Mouse (Mus musculus) kidney, embryonic 14.5 days (tissue): ENCODE measurements around the gene Fstl4. TPM values are rescaled to one million over a fixed set of nuclear protein-coding genes. Genes with fewer than 3 reads are reported as not detected.
A peak's percentile ranks its signal among the peaks of the same experiment; 100 is the strongest.

Experiments
- ATAC-seq: fragments of 200-750 bp; cut with Nextera tagmentation; 2 replicates; pipeline ENCODE4 v1.8.0; 2017; ENCODE audit warnings: moderate number of reproducible peaks, mild to moderate bottlenecking, moderate TSS enrichment, moderate library complexity; ENCODE audit not compliant: low FRiP score, low TSS enrichment
- H3K27ac ChIP-seq: fragments of 300-500 bp; sonication (generic); 2 replicates; pipeline ENCODE4 v1.5.1; 2014; ENCODE audit warnings: low read depth, mild to moderate bottlenecking, low read length, moderate library complexity, mixed read lengths
- H3K27me3 ChIP-seq: fragments of 300-500 bp; sonication (generic); 2 replicates; pipeline ENCODE4 v1.6.1; 2014; ENCODE audit warnings: mild to moderate bottlenecking, low read length; ENCODE audit not compliant: control insufficient read depth, insufficient read depth
- H3K36me3 ChIP-seq: fragments of 300-500 bp; sonication (generic); 2 replicates; pipeline ENCODE4 v1.6.1; 2014; ENCODE audit warnings: low read length, mixed read lengths; ENCODE audit not compliant: control insufficient read depth, insufficient read depth
- H3K4me1 ChIP-seq: fragments of 300-500 bp; sonication (generic); 2 replicates; pipeline ENCODE4 v1.6.1; 2014; ENCODE audit warnings: low read length, mixed read lengths; ENCODE audit not compliant: control insufficient read depth, insufficient read depth
- H3K4me2 ChIP-seq: fragments of 300-500 bp; sonication (generic); replicated peaks from 2 replicates; pipeline ENCODE4 v1.6.1; 2014; ENCODE audit warnings: low read depth, mild to moderate bottlenecking, low read length
- H3K4me3 ChIP-seq: fragments of 300-500 bp; sonication (generic); 2 replicates; pipeline ENCODE4 v1.5.1; 2014; ENCODE audit warnings: mild to moderate bottlenecking, low read length
- H3K9ac ChIP-seq: fragments of 300-500 bp; sonication (generic); 2 replicates; pipeline ENCODE4 v1.6.1; 2014; ENCODE audit warnings: low read depth, mild to moderate bottlenecking, low read length, moderate library complexity
- H3K9me3 ChIP-seq: fragments of 300-500 bp; sonication (generic); 2 replicates; pipeline ENCODE4 v1.6.1; 2016; ENCODE audit warnings: low read length; ENCODE audit not compliant: control insufficient read depth
- WGBS: fragments of 180-500 bp; shearing (Covaris S2); extraction: QIAGEN DNeasy Blood & Tissue Kit; methylation state at CpG from one replicate; pipeline ENCODE4 v1.1.7; 2014; 5-methylcytosine and 5-hydroxymethylcytosine counted together
- polyA plus RNA-seq: library from polyadenylated mRNA; unstranded; fragments of >200 nt; fragmentation: Nextera tagmentation; extraction: Ambion mirVana; gene quantifications from 2 replicates; pipeline ENCODE4 v1.2.1, GENCODE M21; 2014

Gene Fstl4
- polyA plus RNA-seq, 1 experiment from 2014 or later: 1.6 TPM

- Histone ChIP-seq H3K4me3 (no peak overlapping the region), H3K36me3 (no peaks in the 10 kb centered on the region), H3K4me2 (no peak overlapping the region), H3K27me3 (peaks cover 32% of the 10 kb centered on the region), H3K9ac (no peak overlapping the region), H3K9me3 (no peaks in the 10 kb centered on the region), H3K27ac (no peak overlapping the region), H3K4me1 (no peaks in the 10 kb centered on the region)
- no peak for ATAC-seq
- WGBS: 86% methylated on average over 1 of the region's 1 CpGs
Measured at GRCm38 (mm10) chr11:52761800-52762199, 2.6 kb upstream of the Fstl4 start.

GRCm38 (mm10) chr11:52764894-52765677 is 652 bp downstream of the Fstl4 start:
- Histone ChIP-seq H3K27ac (no peak overlapping the region), H3K4me1 (no peaks in the 10 kb centered on the region), H3K9me3 (no peaks in the 10 kb centered on the region), H3K4me3 (peak overlapping the region; percentile 59), H3K27me3 (peaks cover 39% of the 10 kb centered on the region), H3K36me3 (no peaks in the 10 kb centered on the region), H3K4me2 (peak overlapping the region; percentile 99), H3K9ac (peak overlapping the region; percentile 55)
- ATAC-seq: peak; percentile 53; the same call in 1 of the 2 replicates
- WGBS: 1% methylated on average over 53 of the region's 53 CpGs

DNA sequence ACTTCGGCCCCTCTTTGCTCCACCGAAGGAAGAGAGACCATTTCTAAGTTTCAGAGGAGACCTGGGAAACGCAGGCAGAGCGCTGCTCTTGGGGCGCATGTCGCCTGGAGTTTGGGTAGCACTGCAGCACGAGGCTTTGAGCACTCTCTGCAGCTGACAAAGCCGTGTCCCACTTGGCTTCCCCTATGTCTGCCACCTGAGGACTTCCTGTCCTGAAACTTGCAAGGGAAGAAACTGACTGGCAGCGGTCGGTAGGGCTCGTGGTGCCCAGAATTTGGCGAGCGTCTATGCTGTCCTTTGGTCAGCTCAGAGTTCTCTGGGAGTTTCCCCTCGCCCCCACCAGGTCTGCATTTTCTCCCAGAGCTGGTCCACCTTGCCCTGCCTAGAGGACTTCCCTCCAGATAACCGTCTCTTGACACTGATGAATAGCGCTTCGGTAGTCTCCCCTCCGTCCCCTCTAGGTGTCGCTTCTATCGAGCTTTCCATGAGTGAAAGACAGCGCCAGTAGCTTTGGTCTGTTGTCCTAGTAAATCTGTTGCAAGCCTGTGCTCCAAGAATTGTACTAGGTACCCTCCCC is 1.3 kb downstream of the Fstl4 start:
- Histone ChIP-seq H3K36me3 (no peaks in the 10 kb centered on the region), H3K4me1 (no peaks in the 10 kb centered on the region), H3K4me2 (peak overlapping the region; percentile 99), H3K9ac (no peak overlapping the region), H3K4me3 (peak overlapping the region; percentile 59), H3K9me3 (no peaks in the 10 kb centered on the region), H3K27me3 (peaks cover 39% of the 10 kb centered on the region), H3K27ac (no peak overlapping the region)
- WGBS: 2% methylated on average over 21 of the region's 21 CpGs
- no peak; the same call in 1 of the 2 replicates for ATAC-seq

- H3K9ac ChIP-seq: no peak overlapping the region
- H3K27ac ChIP-seq: no peak overlapping the region
- H3K9me3 ChIP-seq: no peaks in the 10 kb centered on the region
- no peak for ATAC-seq
- H3K27me3 ChIP-seq: peaks cover 34% of the 10 kb centered on the region
- H3K4me2 ChIP-seq: no peak overlapping the region
- no peak overlapping the region for H3K4me3 ChIP-seq
- no peaks in the 10 kb centered on the region for H3K36me3 ChIP-seq
- 83% methylated on average over 3 of the region's 3 CpGs for WGBS
- no peaks in the 10 kb centered on the region for H3K4me1 ChIP-seq
Measured at GRCm38 (mm10) chr11:52767921-52768320, 3.5 kb downstream of the Fstl4 start.

GRCm38 (mm10) chr11:52773073-52773472 is 8.6 kb downstream of the Fstl4 start:
- H3K27ac ChIP-seq: no peak overlapping the region
- no peaks in the 10 kb centered on the region for H3K27me3 ChIP-seq
- H3K4me3 ChIP-seq: no peak overlapping the region
- H3K4me1 ChIP-seq: 0 out of 2 replicates have a peak, but pooled peaks cover 4% of the 10 kb centered on the region
- H3K4me2 ChIP-seq: no peak overlapping the region
- H3K36me3 ChIP-seq: no peaks in the 10 kb centered on the region
- H3K9me3 ChIP-seq: no peaks in the 10 kb centered on the region
- H3K9ac ChIP-seq: no peak overlapping the region
- WGBS: 90% methylated on average over 3 of the region's 3 CpGs
- no peak for ATAC-seq

- H3K4me3 ChIP-seq: no peak overlapping the region
- H3K4me1 ChIP-seq: 0 out of 2 replicates have a peak, but pooled peaks cover 4% of the 10 kb centered on the region
- no peak overlapping the region for H3K27ac ChIP-seq
- H3K9ac ChIP-seq: no peak overlapping the region
- H3K4me2 ChIP-seq: no peak overlapping the region
- no peaks in the 10 kb centered on the region for H3K36me3 ChIP-seq
- H3K27me3 ChIP-seq: no peaks in the 10 kb centered on the region
- no peaks in the 10 kb centered on the region for H3K9me3 ChIP-seq
- WGBS: 89% methylated on average over 3 of the region's 3 CpGs
- no peak for ATAC-seq
Measured at GRCm38 (mm10) chr11:52775291-52775690, 10.9 kb downstream of the Fstl4 start.

DNA sequence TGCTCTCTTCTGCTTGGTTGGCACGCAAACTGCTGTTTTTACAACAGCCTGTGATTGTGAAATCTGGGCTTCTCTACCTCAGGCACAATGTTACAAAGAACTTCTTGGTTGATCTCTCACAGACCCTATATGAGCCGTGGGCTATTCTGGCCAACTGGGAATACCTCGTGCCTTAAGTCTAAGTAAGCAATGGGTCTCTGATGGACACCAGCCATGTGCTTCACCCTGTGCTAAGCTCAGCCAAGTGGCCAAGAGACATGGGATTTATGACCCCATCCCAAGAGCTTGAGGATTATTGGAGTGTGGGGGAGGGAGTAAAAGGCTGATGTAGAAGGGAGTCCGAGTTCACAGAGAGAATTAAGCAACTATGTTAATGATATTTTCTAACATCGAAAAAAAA is 18.0 kb downstream of the Fstl4 start:
- Histone ChIP-seq H3K4me1 (no peaks in the 10 kb centered on the region), H3K36me3 (no peaks in the 10 kb centered on the region), H3K9ac (no peak overlapping the region), H3K9me3 (no peaks in the 10 kb centered on the region), H3K27me3 (no peaks in the 10 kb centered on the region), H3K4me2 (no peak overlapping the region), H3K4me3 (no peak overlapping the region), H3K27ac (no peak overlapping the region)
- 62% methylated on average over 5 of the region's 5 CpGs for WGBS
- no peak for ATAC-seq

GRCm38 (mm10) chr11:52794331-52794730 is 29.9 kb downstream of the Fstl4 start:
- no peak overlapping the region for H3K4me3 ChIP-seq

DNA sequence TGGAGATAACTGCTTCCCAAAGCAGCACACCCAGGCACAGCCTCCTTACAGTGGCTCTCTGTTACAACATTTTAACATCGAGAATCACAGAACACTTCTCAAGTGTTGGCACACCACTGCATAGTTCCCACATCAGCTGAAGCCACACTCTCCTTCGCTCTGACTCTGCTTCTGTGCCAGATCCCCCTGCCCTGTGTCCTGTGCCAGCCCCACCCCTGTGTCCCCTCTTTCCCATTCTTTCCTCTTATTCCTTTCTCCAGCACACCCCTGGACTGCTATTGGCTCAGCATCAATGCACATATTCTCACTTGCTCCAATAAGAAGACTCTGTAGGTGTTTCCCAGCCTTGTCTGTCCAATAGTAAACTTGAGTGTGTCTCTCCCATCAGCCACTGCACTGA is 45.1 kb downstream of the Fstl4 start:
- H3K4me1 ChIP-seq: no peaks in the 10 kb centered on the region
- H3K27me3 ChIP-seq: no peaks in the 10 kb centered on the region
- no peaks in the 10 kb centered on the region for H3K36me3 ChIP-seq
- 82% methylated on average over 2 of the region's 2 CpGs for WGBS
- no peak overlapping the region for H3K4me2 ChIP-seq
- no peak for ATAC-seq
- H3K4me3 ChIP-seq: no peak overlapping the region
- H3K9ac ChIP-seq: no peak overlapping the region
- no peaks in the 10 kb centered on the region for H3K9me3 ChIP-seq
- no peak overlapping the region for H3K27ac ChIP-seq

More at GRCm38 (mm10) chr11:52794331-52794730, 29.9 kb downstream of the Fstl4 start:
- ATAC-seq: no peak
- WGBS: 80% methylated on average over 5 of the region's 5 CpGs
- Histone ChIP-seq H3K9ac (no peak overlapping the region), H3K4me2 (no peak overlapping the region), H3K36me3 (no peaks in the 10 kb centered on the region), H3K9me3 (no peaks in the 10 kb centered on the region), H3K27ac (no peak overlapping the region), H3K27me3 (no peaks in the 10 kb centered on the region), H3K4me1 (no peaks in the 10 kb centered on the region)
